Mouse (Mus musculus): Measurements from ENCODE around the gene Vegfb.

Vegfb gene

DNA sequence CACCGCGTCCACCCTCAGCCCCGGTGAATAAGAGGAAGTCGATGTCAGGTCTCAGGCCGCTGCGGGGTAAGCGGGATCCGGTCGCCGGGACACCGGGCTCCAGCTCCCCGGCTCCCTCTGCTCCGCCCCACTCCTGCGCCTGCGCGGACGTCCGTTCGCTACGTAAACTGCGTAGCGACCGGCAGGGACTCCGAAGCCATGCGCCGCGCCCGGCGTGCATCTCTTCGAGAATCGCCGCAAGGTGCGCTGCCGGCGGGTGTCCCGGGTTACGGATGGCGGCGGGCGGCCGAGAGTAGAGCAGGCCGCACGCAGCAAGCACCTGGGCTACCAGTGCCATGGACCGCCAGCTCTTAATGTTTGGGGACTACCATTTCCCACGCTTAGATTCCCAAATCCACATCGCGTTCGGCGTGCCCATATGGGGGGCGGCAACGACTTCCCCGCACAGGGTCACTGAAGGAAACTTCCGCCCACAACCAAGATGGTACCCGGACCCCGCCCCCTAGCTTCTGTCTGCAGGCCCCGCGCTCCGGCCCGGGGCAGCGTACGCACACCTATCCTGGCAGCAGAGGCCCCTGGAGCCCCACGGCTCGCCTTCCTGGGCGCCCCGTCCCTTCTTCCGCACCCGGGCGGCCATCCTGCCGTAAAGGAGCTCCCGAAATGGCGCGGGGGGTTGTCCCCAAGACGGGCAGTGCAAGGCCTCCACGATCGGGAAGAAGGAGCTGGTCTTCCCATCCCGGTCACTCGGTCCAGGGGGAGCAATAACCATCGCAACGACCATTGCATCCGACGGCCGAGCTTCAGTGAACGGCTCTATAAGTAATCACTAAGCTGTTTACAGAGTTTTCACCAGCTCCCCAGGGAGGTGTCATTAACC, 45.8 kb downstream of the Vegfb start, which contains the start of gene Bad:
TSS of gene Bad (plus strand) at position 490 of the 877 bp plus-strand sequence.
- peak; percentile 94 for DNase-seq (ENCODE audit: low read depth, low spot score)

DNA sequence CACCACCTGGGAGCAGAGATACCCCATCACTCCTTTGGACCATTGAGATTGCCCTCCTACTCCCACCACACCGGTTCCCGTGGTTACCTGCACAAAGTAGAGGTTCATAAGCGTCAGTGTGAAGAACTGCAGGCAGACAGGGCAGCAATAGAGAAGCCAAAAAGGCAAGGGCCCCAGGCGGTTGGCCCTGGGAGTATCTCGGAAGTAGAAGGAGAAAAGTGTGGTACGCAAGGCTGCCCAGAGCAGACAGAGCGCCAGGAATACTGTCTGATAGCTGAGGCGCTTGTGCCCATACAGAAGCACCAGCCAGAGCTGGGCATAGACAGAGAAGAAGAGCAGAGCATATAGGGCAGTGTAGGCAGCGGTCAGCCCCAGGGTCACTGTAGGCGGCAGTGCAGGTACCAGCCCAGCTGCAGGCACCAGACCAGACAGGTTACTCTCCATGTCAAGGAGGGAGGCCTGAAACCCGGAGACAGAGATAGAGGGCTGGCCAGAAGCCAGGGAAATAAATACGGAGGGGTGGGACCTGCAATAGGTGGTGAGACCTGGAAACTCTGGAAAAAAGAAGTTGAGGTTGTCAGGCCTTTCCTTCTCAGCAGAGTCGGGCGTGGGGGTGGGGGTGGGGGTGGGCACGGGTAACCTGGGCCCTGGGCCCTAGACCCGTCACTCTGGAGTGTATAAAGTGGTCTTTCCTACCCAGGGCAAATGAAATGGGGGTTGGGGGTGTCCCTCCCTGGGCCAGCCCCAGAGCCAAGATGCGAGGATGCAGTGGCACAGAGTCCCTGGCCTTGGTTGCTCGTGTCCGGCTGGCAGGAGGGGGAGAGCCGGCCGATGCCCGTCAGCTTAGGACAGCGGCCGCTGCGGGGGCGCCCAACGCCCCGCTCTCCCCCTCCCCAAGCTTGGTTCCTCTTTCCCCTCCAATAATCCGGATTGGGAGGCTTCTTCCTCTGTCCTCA, 46.8 kb downstream of the Vegfb start:
- no peak for DNase-seq (ENCODE audit: low read depth, low spot score)

DNA sequence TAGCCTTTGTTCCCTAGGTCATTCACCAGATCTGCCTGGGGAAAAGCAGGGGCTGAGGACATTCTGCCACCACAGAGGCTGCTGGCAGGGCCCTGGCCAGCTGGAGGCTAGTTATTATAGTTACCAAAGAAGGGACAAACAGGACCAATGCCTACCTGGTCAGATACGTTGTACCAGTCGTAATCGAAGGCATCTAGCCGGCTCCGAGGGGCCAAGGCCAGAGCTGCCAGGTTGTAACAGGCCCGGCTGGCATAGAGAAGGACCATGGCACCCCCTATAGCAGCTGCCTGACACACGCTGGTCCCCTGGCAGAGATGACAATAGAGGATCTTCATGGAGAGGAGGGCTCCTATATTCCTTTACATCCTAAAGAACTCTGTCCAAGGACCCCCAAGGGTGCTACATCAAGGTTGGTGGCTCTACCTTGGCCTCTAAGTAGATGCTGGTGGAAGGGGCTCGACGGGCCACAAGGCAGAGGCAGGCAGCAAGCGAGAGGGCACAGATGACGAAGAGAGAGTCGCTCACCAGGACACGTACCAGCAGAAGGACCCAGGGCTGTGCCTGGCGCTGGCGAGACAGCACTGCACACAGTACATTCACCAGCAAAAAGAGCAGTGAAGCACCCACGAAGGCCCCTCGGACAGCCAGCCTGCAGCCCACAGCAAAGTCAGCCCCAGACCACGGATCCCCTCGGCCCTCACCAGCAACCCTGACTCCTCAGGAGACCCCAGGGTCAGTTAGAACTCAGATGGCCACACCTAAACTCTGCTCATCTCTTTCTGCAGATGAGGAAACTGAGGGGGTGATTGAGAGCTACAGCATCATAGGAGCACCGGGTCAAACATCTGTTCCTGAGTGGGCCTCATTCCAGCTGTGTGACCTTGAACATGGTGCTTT, 48.1 kb downstream of the Vegfb start:
- DNase-seq (ENCODE audit: low read depth, low spot score): no peak

DNA sequence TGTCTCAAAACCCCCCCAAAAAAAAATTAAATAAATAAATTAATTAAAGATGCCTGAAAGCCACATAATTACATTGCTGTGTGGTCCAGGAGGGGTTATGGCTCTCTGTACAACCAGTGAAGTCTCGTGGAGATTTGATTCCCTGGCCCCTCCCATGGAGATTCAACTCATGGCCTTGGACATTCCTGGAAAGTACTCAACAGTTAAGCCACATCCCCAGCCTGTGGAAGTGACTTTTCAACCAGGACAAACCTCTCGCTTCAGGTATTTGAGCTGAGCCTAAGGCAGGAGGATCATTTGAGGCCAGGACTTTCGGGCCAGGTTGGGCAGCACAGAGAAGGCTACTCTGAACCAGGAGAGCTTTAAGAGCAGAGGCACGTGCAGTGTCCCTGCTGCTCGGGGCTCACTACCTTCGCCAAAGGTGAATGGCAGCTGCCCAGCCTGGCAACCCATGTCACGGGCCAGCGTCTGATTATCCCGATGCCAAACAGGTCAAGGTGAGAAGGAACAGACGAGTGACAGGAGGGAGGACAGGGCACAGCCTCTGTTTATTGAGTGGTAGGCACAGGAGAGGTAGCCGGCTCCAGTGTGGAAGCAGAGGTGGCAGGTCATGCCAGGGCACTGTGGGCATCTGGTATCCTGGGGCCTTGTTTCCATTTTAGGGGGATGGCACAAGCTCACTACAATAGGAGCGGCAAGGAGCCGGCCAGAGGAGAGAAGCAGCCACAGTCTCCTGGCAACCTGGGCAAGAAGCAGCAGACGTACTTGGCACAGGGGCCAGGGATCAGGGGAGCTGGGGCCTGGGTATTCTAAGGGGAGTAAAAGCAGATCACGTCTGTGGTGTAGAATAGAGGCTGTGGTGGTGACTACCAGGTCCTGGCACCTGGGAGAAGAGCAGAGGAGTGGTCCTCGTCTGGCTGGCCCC, 49.6 kb downstream of the Vegfb start:
- no peak for DNase-seq (ENCODE audit: low read depth, low spot score)

DNA sequence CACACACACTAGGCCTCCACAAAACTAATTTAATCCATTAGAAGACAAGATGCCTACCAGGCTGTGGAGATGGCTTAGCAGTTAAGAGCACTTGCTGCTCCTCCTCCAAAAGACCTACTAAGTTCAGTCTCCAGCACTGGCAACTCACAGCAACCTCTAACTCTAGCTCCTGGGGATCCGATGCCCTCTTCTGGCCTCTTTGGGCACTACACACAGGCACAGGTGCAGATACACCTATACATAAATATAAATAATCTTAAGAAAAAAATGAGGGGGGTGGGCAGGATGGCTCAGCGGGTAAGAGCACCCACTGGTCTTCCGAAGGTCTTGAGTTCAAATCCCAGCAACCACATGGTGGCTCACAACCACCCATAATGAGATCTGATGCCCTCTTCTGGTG, 51.2 kb downstream of the Vegfb start:
- DNase-seq (ENCODE audit: low read depth, low spot score): no peak

DNA sequence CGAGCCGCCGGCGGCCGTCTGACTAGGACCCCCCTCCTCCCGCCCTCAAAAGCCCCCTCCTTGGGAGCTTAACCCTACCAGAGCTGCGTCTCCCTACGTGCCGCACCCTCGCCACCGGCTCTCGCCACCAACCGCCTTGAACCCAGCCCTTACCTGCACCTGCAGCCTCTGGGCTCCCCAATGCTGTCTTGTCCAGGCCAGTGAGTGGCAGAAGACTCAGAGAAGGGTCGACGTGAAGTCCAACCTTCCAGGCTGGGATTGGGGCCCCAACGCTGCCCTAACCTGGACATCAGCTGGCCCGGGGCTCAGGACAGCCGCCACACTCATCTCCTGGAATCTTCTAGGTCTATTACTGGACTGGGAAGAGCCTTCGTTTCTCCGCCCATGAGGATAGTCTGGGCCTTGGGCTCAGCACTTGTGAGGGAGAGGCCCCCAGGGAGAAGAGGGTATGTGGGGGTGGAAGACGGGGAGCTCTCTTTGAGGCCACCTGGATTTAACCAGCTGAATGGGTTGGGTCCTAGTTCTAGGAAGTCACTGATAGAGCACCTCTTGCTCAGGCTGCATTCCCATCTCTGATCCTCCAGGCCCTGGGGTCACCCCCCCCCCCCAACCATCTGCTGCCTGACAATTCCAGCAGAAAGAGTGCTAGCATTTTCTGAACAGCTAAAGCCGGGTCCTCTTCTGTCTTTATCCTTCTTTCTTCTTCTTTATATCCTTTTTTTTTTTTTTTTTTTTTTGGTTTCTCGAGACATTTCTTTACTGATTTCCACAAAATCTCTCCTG, 53.1 kb downstream of the Vegfb start, which contains the start of gene Kcnk4:
TSS of gene Kcnk4 (minus strand) at position 321 of the 783 bp plus-strand sequence.
- DNase-seq (ENCODE audit: low read depth, low spot score): no peak

DNA sequence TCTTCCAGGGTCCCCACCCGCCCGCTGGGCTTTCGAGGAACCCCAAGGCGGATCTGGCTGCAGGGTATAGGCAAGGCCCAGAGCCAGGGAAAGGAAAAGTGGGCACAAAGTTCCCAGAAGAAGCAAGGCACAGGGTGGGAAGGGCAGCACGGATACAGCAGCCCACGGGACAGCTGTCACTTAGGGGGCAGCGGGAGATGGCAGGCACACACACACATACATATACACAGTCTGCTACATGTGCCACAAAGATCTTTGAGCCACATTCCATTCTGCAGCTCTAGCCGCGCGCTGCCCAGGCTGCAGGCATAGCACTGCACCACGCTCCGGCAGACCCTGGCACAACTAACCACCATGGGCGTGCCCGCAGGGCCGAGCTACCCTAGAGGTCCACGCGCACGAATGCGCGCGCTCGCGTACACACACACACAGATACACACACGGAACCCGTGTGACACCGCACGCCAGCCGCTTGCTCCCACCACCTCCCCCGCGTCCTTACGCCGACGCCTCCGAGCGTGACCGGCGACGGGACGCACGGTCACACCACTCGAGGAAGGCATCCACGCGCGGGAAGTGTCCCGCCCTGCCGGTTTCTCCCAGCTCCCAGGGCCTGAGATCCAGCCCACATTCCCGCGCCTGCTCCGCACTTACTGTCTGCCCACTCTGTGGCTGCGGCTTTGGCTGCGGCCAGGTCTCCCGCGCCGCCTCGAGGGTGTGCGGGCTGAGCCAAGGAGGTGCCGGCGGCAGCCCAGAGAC, 53.8 kb downstream of the Vegfb start:
- DNase-seq (ENCODE audit: low read depth, low spot score): no peak

DNA sequence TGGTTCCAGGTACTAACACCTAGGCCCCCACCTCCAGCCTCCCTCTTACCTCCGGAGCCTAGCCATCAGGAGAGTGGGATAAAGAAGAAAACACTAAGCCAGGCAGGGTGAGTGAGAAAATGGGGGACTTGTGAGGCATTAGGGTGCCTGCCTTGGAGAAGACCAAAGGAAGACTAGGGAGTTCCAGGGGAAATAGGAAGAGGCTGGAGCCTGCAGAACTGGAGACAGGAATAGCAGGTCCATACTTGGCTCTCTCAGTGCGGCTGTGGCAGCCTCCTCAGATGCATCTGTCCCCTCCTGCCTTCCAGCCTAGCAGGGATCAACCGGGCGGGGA, 54.4 kb downstream of the Vegfb start:
- DNase-seq (ENCODE audit: low read depth, low spot score): no peak

Measured in retina, postnatal 7 days (tissue).